In the genomic region with DNA sequence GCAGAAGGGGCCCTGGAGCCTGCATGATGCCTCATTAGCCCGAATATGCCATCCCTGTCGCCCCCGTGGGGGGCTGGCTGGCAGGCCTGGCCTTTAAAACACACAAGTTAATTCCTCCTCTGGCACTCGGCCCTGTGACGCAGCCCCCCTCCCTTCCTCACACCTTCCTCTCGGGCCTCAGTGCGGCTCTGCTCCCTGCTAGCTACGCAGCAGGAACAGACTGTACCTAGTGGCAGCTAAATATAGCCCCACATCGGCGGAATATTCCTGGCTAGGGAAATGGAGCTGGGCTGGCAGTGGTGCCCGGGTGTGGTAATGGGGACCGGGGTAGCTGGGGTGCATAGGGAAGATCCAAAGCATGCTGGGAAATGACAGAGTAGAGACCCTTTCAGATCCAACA, we compare ENCODE assay signal across 11 mouse cellular contexts.
DNase-seq lines count a peak whose midpoint lies in the region; ATAC-seq lines count a peak whose summit lies in the region.
"Had no signal": no experiment of that assay in that cellular context is flagged by ENCODE, and none has a peak within 500 bp of the region (broad histone marks: within the 10 kb centered on the region; RNA-seq: fewer than 3 reads in every experiment).

No protein-coding gene starts in this region.

- H3K4me1 ChIP-seq in forebrain, embryonic 12.5 days: peaks cover 41% of the 10 kb centered on the region
- H3K4me1 ChIP-seq in forebrain, embryonic 13.5 days: peaks cover 39% of the 10 kb centered on the region
- no peaks in the 10 kb centered on the region for H3K4me1 ChIP-seq in intestine, embryonic 15.5 days (replicated peaks)
- H3K4me1 ChIP-seq in kidney, embryonic 15.5 days: peaks cover 2% of the 10 kb centered on the region

- DNase-seq in cerebellum, adult 9-10 months: peak; percentile 71
- DNase-seq in heart, adult 9 months (ENCODE audit: low spot score in 2 of 2): peak; percentile 60 to 68
- peak; percentile 47 to 76 for DNase-seq in left cerebral cortex, adult 8-10 months (ENCODE audit: low spot score in 2 of 2)
- DNase-seq in urinary bladder, postnatal 14 days (ENCODE audit: low spot score): no peak
- DNase-seq: kidney, adult 11 months; lung, embryonic 14.5 days had no signal

- WGBS in forebrain, embryonic 12.5 days: 53% methylated on average over 12 of the region's 12 CpGs
- 35% methylated on average over 12 of the region's 12 CpGs for WGBS in forebrain, embryonic 13.5 days
- 22% methylated on average over 12 of the region's 12 CpGs for WGBS in intestine, embryonic 15.5 days
- 38% methylated on average over 12 of the region's 12 CpGs for WGBS in kidney, embryonic 15.5 days

- H3K27me3 ChIP-seq in forebrain, embryonic 12.5 days: peaks cover 6% of the 10 kb centered on the region; the same call in 1 of the 2 replicates
- 0 out of 2 replicates have a peak, but pooled peaks cover 2% of the 10 kb centered on the region for H3K27me3 ChIP-seq in forebrain, embryonic 13.5 days
- H3K27me3 ChIP-seq in intestine, embryonic 15.5 days (replicated peaks): peaks cover 21% of the 10 kb centered on the region
- H3K27me3 ChIP-seq in kidney, embryonic 15.5 days: peaks cover 73% of the 10 kb centered on the region

- ATAC-seq in forebrain, embryonic 12.5 days (ENCODE audit: low FRiP score): no peak
- no peak for ATAC-seq in forebrain, embryonic 13.5 days
- ATAC-seq in intestine, embryonic 15.5 days: no peak
- no peak for ATAC-seq in kidney, embryonic 15.5 days (replicated peaks; ENCODE audit: low FRiP score)
- ATAC-seq: CD4-positive, CD25-positive, alpha-beta regulatory T cell, adult 4 months had no signal

- H3K4me2 ChIP-seq in forebrain, embryonic 12.5 days: no peak overlapping the region
- no peak overlapping the region for H3K4me2 ChIP-seq in forebrain, embryonic 13.5 days
- no peak overlapping the region for H3K4me2 ChIP-seq in intestine, embryonic 15.5 days (replicated peaks)
- H3K4me2 ChIP-seq in kidney, embryonic 15.5 days: no peak overlapping the region
- H3K4me2 ChIP-seq: lung, embryonic 14.5 days had no signal

- H3K9ac ChIP-seq in forebrain, embryonic 12.5 days: peak overlapping the region; percentile 17; the same call in 1 of the 2 replicates
- no peak overlapping the region; the same call in 1 of the 2 replicates for H3K9ac ChIP-seq in forebrain, embryonic 13.5 days
- H3K9ac ChIP-seq in intestine, embryonic 15.5 days: no peak overlapping the region
- H3K9ac ChIP-seq in kidney, embryonic 15.5 days: no peak overlapping the region
- H3K9ac ChIP-seq: lung, embryonic 14.5 days had no signal

- no peaks in the 10 kb centered on the region for H3K9me3 ChIP-seq in forebrain, embryonic 12.5 days
- H3K9me3 ChIP-seq in forebrain, embryonic 13.5 days (replicated peaks): no peaks in the 10 kb centered on the region
- H3K9me3 ChIP-seq in intestine, embryonic 15.5 days: no peaks in the 10 kb centered on the region
- no peaks in the 10 kb centered on the region for H3K9me3 ChIP-seq in kidney, embryonic 15.5 days (replicated peaks)

- H3K36me3 ChIP-seq in forebrain, embryonic 12.5 days (replicated peaks): no peaks in the 10 kb centered on the region
- no peaks in the 10 kb centered on the region for H3K36me3 ChIP-seq in forebrain, embryonic 13.5 days (ENCODE audit: poor library complexity, severe bottlenecking)
- H3K36me3 ChIP-seq in intestine, embryonic 15.5 days: no peaks in the 10 kb centered on the region
- H3K36me3 ChIP-seq in kidney, embryonic 15.5 days: no peaks in the 10 kb centered on the region

- no peak overlapping the region for H3K4me3 ChIP-seq in forebrain, embryonic 12.5 days (replicated peaks)
- H3K4me3 ChIP-seq in forebrain, embryonic 13.5 days: no peak overlapping the region
- H3K4me3 ChIP-seq in intestine, embryonic 15.5 days (replicated peaks): no peak overlapping the region
- no peak overlapping the region for H3K4me3 ChIP-seq in kidney, embryonic 15.5 days (replicated peaks)

- peak overlapping the region; percentile 31; the same call in 1 of the 2 replicates for H3K27ac ChIP-seq in forebrain, embryonic 12.5 days
- H3K27ac ChIP-seq in forebrain, embryonic 13.5 days: no peak overlapping the region; the same call in 1 of the 2 replicates
- no peak overlapping the region for H3K27ac ChIP-seq in intestine, embryonic 15.5 days
- H3K27ac ChIP-seq in kidney, embryonic 15.5 days: no peak overlapping the region
